In genomic region chr16:78265151-78265590, GRCm38 (mm10) we compare ENCODE assay signal across 8 mouse cellular contexts. TPM values are rescaled to one million over a fixed set of nuclear protein-coding genes. Genes with fewer than 3 reads are reported as not detected.
DNase-seq lines count a peak whose midpoint lies in the region; ATAC-seq and TF ChIP-seq lines count a peak whose summit lies in the region.

No protein-coding gene starts in this region.

- H3K9ac ChIP-seq in forebrain, embryonic 14.5 days (ENCODE audit: low read length) = peak overlapping the region; percentile 47
- peak overlapping the region; percentile 26 for H3K9ac ChIP-seq in lung, embryonic 15.5 days
- H3K9ac ChIP-seq in neural tube, embryonic 15.5 days (replicated peaks) = 0 out of 2 replicates have a peak overlapping the region, but pooled peaks have one; percentile 2

- peak overlapping the region; percentile 33 for H3K4me3 ChIP-seq in forebrain, embryonic 14.5 days (ENCODE audit: low read depth, low read length)
- peak overlapping the region; percentile 39 for H3K4me3 ChIP-seq in lung, embryonic 15.5 days
- peak overlapping the region; percentile 33 for H3K4me3 ChIP-seq in neural tube, embryonic 15.5 days (replicated peaks)

- DNase-seq in Patski (ENCODE audit: low read depth, low spot score) = peak; percentile 42
- DNase-seq in brain, adult 2 months (ENCODE audit: low read depth, low spot score) = peak; percentile 80
- DNase-seq in forebrain, embryonic 14.5 days (ENCODE audit: low spot score) = peak; percentile 78
- DNase-seq in layer of hippocampus, adult 8-10 months (ENCODE audit: low spot score in 2 of 2) = peak; percentile 23 to 43
- DNase-seq in adipocyte (ENCODE audit: low spot score) = no peak

- in situ Hi-C loops in Patski (cut with MboI; ENCODE audit: low pct_unique_long_range_greater_than_20kb) = no loop called here

- H3K9me3 ChIP-seq in forebrain, embryonic 14.5 days (replicated peaks; ENCODE audit: control insufficient read depth, low read length) = no peaks in the 10 kb centered on the region
- H3K9me3 ChIP-seq in lung, embryonic 15.5 days = no peaks in the 10 kb centered on the region
- H3K9me3 ChIP-seq in neural tube, embryonic 15.5 days (replicated peaks) = no peaks in the 10 kb centered on the region

- H3K36me3 ChIP-seq in forebrain, embryonic 14.5 days (ENCODE audit: control insufficient read depth, insufficient read depth, low read length) = no peaks in the 10 kb centered on the region
- no peaks in the 10 kb centered on the region for H3K36me3 ChIP-seq in lung, embryonic 15.5 days
- H3K36me3 ChIP-seq in neural tube, embryonic 15.5 days = no peaks in the 10 kb centered on the region

- H3K4me1 ChIP-seq in forebrain, embryonic 14.5 days (ENCODE audit: control insufficient read depth, insufficient read depth, low read length) = peaks cover 5% of the 10 kb centered on the region; the same call in 1 of the 2 replicates
- peaks cover 23% of the 10 kb centered on the region for H3K4me1 ChIP-seq in lung, embryonic 15.5 days
- H3K4me1 ChIP-seq in neural tube, embryonic 15.5 days = peaks cover 11% of the 10 kb centered on the region

- CTCF ChIA-PET in Patski (lab: Charles Lee) = interaction anchor here (1.0 to 1.4 kb wide), 2 partner anchors 8 to 66 kb away, joined by 3 to 6 read pairs; no protein-coding TSS in a partner anchor

- ATAC-seq in Patski = peak; percentile 61
- peak; percentile 82 for ATAC-seq in forebrain, embryonic 14.5 days
- peak; percentile 76 to 84 for ATAC-seq in hematopoietic stem cell, adult 5-6 weeks (replicated peaks in 1 of 2; ENCODE audit: insufficient read depth in 1 of 2, low FRiP score in 2 of 2, low TSS enrichment in 1 of 2, low read depth in 1 of 2, poor library complexity in 2 of 2, severe bottlenecking in 2 of 2)
- peak; percentile 76; the same call in 1 of the 2 replicates for ATAC-seq in lung, embryonic 15.5 days (ENCODE audit: borderline replicate concordance, extremely low read depth, low FRiP score, low TSS enrichment)
- peak; percentile 50 for ATAC-seq in neural tube, embryonic 15.5 days (ENCODE audit: low FRiP score)

- H3K4me2 ChIP-seq in forebrain, embryonic 14.5 days (ENCODE audit: low read length) = peak overlapping the region; percentile 62
- H3K4me2 ChIP-seq in lung, embryonic 15.5 days = peak overlapping the region; percentile 55
- H3K4me2 ChIP-seq in neural tube, embryonic 15.5 days = peak overlapping the region; percentile 57

- no peak overlapping the region for H3K27ac ChIP-seq in forebrain, embryonic 14.5 days (ENCODE audit: low read depth, low read length)
- H3K27ac ChIP-seq in lung, embryonic 15.5 days = peak overlapping the region; percentile 77
- no peak overlapping the region for H3K27ac ChIP-seq in neural tube, embryonic 15.5 days (replicated peaks)

- 1% methylated on average over 7 of the region's 7 CpGs for WGBS in forebrain, embryonic 14.5 days
- under 1% methylated on average over 7 of the region's 7 CpGs for WGBS in lung, embryonic 15.5 days
- whole genome bisulfite sequencing in neural tube, embryonic 15.5 days = 0% methylated on average over 7 of the region's 7 CpGs

- POLR2A ChIA-PET in Patski (lab: Charles Lee) = no interaction called here

- no peaks in the 10 kb centered on the region for H3K27me3 ChIP-seq in Patski
- H3K27me3 ChIP-seq in forebrain, embryonic 14.5 days (replicated peaks; ENCODE audit: control insufficient read depth, insufficient read depth, low read length) = 0 out of 2 replicates have a peak, but pooled peaks cover 5% of the 10 kb centered on the region
- H3K27me3 ChIP-seq in lung, embryonic 15.5 days = no peaks in the 10 kb centered on the region
- no peaks in the 10 kb centered on the region for H3K27me3 ChIP-seq in neural tube, embryonic 15.5 days (replicated peaks)

- no peak for TF ChIP-seq CTCF in Patski (IDR thresholded peaks at IDR 0.05)

RNA-seq across cellular contexts. Expression of gene Cxadr, which starts 36.1 kb away (rescaled TPM):
- 88.0 TPM for polyA plus RNA-seq in Patski (2021)
- 105 and 122 TPM in 2 replicates for polyA plus RNA-seq in forebrain, embryonic 14.5 days (2014; fragmentation: Nextera tagmentation; extraction: Ambion mirVana)
- total RNA-seq in hematopoietic stem cell, adult 5-6 weeks (2017) = 0.69 and 0.79 TPM in 2 replicates
- 10 to 100 TPM; 15.7 to 23.2 (median 19.4) TPM for total RNA-seq in layer of hippocampus, adult 8-10 months (2022)
- polyA plus RNA-seq in lung, embryonic 15.5 days (2015; fragmentation: Nextera tagmentation; extraction: Ambion mirVana) = 31.0 and 34.1 TPM in 2 replicates
- 114 and 131 TPM in 2 replicates for polyA plus RNA-seq in neural tube, embryonic 15.5 days (2015; fragmentation: Nextera tagmentation; extraction: Ambion mirVana)
